Mouse (Mus musculus) kidney, adult 8-10 months (tissue): ENCODE results near the gene Krtap26-1.

Source experiments
- DNase-seq, 2 experiments: peaks; one replicate each; pipeline ENCODE4 v3.0.0; 2022

The Krtap26-1 gene

GRCm38 (mm10) chr16:88647358-88647846, at the start of gene Krtap26-1:
Gene Krtap26-1 (minus strand): TSS chr16:88647796.
- DNase-seq = no peak

GRCm38 (mm10) chr16:88696256-88696655, 48.7 kb upstream of the Krtap26-1 start:
- no peak for DNase-seq

- no peak for DNase-seq
These were observed 33.7 kb upstream of the Krtap26-1 start for GRCm38 (mm10) chr16:88681282-88681681.

GRCm38 (mm10) chr16:88679099-88679498, 31.5 kb upstream of the Krtap26-1 start:
- no peak for DNase-seq

GRCm38 (mm10) chr16:88671571-88671970, 24.0 kb upstream of the Krtap26-1 start, which contains the start of gene Krtap27-1:
Gene Krtap27-1 (minus strand): TSS chr16:88671671.
- DNase-seq = no peak

- DNase-seq = peak in 1 of 2 experiments; percentile 14
These were observed 9.8 kb upstream of the Krtap26-1 start for GRCm38 (mm10) chr16:88657426-88657825.

- peak; percentile 26 to 36 for DNase-seq
These were observed 4.4 kb upstream of the Krtap26-1 start for GRCm38 (mm10) chr16:88651952-88652351.

GRCm38 (mm10) chr16:88651082-88651481, 3.5 kb upstream of the Krtap26-1 start:
- no peak for DNase-seq

GRCm38 (mm10) chr16:88646366-88647111, 1.1 kb downstream of the Krtap26-1 start:
- DNase-seq = no peak

GRCm38 (mm10) chr16:88640053-88640452, 7.5 kb downstream of the Krtap26-1 start:
- DNase-seq = no peak

- DNase-seq = peak; percentile 61 to 71
These were observed 12.5 kb downstream of the Krtap26-1 start for GRCm38 (mm10) chr16:88635142-88635541.

GRCm38 (mm10) chr16:88631474-88631873, 16.1 kb downstream of the Krtap26-1 start:
- DNase-seq = peak; percentile 74 to 89

- DNase-seq = no peak
These were observed 20.0 kb downstream of the Krtap26-1 start, which contains the start of gene 2310079G19Rik for GRCm38 (mm10) chr16:88627566-88627965. Gene 2310079G19Rik (minus strand): TSS chr16:88627666.

GRCm38 (mm10) chr16:88612712-88613111, 34.9 kb downstream of the Krtap26-1 start:
- DNase-seq = no peak

- no peak for DNase-seq
These were observed 35.7 kb downstream of the Krtap26-1 start, which contains the start of gene Krtap24-1 for GRCm38 (mm10) chr16:88611922-88612321. Gene Krtap24-1 (minus strand): TSS chr16:88612279.

GRCm38 (mm10) chr16:88604570-88604969, 43.0 kb downstream of the Krtap26-1 start:
- no peak for DNase-seq

- DNase-seq = no peak
These were observed 45.1 kb downstream of the Krtap26-1 start for GRCm38 (mm10) chr16:88602464-88602863.

- no peak for DNase-seq
These were observed 47.3 kb downstream of the Krtap26-1 start for GRCm38 (mm10) chr16:88600303-88600702.

- DNase-seq = no peak
These were observed 47.9 kb downstream of the Krtap26-1 start for GRCm38 (mm10) chr16:88599504-88600237.
